Mouse (Mus musculus): ENCODE data around the gene Reps2.

Reps2 gene

GRCm38 (mm10) chrX:162643091-162643788, at the start of gene Reps2:
Gene Reps2, minus strand, starts transcription at chrX:162643649.
- TF ChIP-seq GATA4 (IDR thresholded peaks at IDR 0.05; ENCODE audit: insufficient replicate concordance, low read length) = no peak

DNA sequence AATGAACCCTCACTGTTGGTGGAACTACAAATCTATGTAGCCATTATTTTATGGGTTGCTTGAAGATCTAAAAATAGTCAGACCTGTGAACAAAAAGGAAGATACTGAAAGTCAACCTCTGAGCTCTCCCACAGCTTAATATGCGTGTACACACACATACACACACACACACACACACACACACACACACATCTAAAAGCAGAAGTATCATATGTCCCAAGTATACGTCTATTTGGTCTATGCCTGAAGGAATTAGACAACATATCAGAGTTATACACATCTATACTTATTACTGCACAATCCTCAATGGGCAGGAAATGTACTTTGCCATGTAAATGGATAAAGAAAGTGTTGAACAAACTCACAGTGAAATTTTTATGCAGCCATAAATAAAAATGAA, 47.8 kb upstream of the Reps2 start:
- TF ChIP-seq GATA4 (IDR thresholded peaks at IDR 0.05; ENCODE audit: insufficient replicate concordance, low read length) = no peak

DNA sequence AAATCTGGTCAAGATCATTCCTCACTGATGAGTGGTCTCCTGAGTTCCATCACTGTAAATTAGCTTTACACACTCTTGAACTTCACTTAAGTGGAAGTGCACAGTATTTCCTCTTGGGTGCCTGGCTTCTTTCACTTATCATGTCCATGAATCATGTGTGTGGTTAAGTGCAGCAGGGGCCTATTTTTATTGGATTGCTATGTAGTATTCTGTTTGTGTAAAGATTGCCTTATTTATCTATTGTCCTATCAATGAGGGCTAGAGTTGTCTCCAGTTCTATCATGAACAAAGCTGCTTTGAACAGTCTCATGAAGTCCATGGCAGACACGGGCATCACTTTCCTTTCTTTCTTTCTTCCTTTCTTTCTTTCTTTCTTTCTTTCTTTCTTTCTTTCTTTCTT, 41.9 kb upstream of the Reps2 start:
- no peak for TF ChIP-seq GATA4 (IDR thresholded peaks at IDR 0.05; ENCODE audit: insufficient replicate concordance, low read length)

- TF ChIP-seq GATA4 (IDR thresholded peaks at IDR 0.05; ENCODE audit: insufficient replicate concordance, low read length) = no peak
Observed at GRCm38 (mm10) chrX:162679506-162679905, 36.1 kb upstream of the Reps2 start.

DNA sequence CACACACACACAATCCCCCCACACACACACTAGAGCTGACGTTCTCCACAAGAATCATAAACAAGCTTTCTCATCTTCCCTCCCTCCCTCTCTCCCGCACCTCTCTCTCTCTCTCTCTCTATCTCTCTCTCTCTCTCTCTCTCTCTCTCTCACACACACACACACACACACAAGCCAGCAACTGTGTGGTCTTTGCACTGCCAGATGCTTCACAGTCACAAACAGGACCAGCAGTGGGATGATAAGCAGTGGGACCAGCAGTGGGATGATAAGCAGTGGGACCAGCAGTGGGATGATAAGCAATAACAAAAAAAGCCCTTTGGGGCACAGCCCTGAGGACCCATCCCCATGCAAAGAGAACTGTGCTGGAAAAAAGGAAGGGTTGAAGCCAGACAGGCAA, 35.4 kb upstream of the Reps2 start:
- TF ChIP-seq GATA4 (IDR thresholded peaks at IDR 0.05; ENCODE audit: insufficient replicate concordance, low read length) = no peak

DNA sequence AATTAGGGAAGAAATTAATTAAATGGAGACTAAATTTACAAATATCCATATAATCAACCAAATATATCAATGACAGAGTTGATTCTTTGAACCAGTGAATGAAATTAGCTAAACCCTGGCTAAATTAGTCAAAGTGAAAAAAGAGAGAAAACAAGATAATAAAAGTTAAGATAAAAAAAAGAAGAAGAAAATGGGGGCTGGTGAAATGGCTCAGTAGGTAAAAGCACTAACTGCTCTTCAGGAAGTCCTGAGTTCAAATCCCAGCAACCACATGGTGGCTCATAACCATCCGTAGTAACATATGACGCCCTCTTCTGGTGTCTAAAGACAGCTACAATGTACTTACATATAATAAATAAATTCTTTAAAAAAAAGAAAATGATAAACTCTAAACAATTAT, 22.7 kb upstream of the Reps2 start:
- no peak for TF ChIP-seq GATA4 (IDR thresholded peaks at IDR 0.05; ENCODE audit: insufficient replicate concordance, low read length)

- no peak for TF ChIP-seq GATA4 (IDR thresholded peaks at IDR 0.05; ENCODE audit: insufficient replicate concordance, low read length)
Observed at GRCm38 (mm10) chrX:162660182-162660581, 16.7 kb upstream of the Reps2 start.

- no peak for TF ChIP-seq GATA4 (IDR thresholded peaks at IDR 0.05; ENCODE audit: insufficient replicate concordance, low read length)
Observed at GRCm38 (mm10) chrX:162653518-162653917, 10.1 kb upstream of the Reps2 start.

- no peak for TF ChIP-seq GATA4 (IDR thresholded peaks at IDR 0.05; ENCODE audit: insufficient replicate concordance, low read length)
Observed at GRCm38 (mm10) chrX:162652445-162652844, 9.0 kb upstream of the Reps2 start.

- TF ChIP-seq GATA4 (IDR thresholded peaks at IDR 0.05; ENCODE audit: insufficient replicate concordance, low read length) = no peak
Observed at GRCm38 (mm10) chrX:162651125-162651524, 7.7 kb upstream of the Reps2 start.

DNA sequence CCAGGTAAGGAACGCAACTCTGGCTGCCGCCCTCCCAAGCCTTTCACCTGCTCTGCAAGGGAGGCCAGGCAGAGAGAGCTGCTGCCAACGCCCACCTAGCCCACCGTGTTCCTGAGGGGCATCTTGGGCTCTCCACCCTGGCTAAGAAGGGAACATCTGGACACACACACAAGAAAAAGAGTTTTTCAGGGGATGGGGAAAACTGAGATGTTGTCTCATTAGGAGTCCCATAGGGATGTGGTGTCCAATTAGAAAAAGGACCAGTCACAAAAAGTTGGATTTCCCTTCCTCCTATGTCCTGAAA, 292 bp upstream of the Reps2 start:
- TF ChIP-seq GATA4 (IDR thresholded peaks at IDR 0.05; ENCODE audit: insufficient replicate concordance, low read length) = no peak

DNA sequence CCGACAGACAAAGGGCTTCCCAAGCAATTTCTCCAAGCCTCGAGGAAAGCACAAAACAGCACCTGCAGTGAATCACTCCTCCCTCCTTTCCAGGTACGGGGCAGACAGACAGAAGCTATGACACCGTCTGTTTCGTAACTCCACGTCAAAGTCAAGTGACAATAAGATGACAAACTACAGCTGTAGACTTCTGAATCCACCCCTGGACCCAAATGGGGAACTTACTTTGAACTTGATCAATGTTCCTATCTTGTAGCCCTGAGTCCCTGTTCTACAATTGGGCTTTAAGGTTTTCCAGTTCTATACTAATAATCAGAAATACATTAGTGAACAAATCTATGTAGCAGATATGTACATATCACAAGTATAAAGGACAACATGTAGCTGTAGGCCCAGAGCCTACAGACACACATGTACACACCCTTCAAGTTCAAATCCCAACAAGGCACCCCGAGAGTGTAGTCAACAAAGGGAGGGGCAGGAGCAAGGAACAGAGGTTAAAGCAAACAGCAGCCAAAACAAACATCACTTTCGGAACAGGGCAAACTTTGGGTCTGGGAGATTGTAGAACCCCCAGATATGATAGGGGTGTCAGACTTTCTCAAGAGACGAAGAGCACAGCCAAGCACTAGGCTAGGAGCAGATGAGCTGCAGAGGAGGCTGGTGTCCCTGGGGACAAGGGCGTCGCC, 903 bp downstream of the Reps2 start:
- no peak for TF ChIP-seq GATA4 (IDR thresholded peaks at IDR 0.05; ENCODE audit: insufficient replicate concordance, low read length)

DNA sequence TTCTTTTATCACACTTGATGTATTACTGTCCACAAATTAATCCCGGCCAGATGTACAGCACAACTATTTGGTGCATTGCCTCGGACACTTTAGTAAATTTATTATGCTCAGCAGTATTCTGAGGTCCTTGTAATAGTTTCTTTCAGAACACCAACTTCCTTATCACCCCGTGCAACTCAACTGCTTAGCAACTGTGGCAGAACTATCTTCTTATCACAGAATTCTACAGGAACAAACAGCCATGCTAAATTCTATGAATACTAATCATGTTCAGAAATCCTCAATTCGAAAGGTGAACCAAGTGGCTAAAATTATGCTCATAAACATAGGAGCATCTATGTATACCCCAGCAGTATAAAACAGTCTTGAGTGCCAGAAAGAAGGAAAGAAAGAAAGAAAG, 1.7 kb downstream of the Reps2 start:
- no peak for TF ChIP-seq GATA4 (IDR thresholded peaks at IDR 0.05; ENCODE audit: insufficient replicate concordance, low read length)

DNA sequence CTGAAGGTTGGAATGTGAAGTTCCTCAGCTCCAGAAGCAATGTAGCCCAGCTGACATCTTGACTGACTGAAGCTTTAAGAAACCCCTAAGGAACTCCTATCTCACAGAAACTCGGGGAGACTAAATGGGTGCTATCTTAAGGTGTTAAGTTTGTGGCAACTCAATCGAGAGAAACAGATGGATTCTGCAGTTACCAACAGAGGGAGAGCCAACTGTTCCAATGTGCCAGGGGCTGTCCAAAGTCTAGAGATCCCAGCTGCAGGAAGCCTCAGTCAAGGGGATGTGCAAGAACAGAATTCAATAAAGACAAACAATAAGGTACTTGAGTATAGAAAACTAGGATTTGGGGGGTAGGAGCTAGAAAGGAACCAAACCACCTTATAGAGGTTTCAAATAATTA, 8.3 kb downstream of the Reps2 start:
- no peak for TF ChIP-seq GATA4 (IDR thresholded peaks at IDR 0.05; ENCODE audit: insufficient replicate concordance, low read length)

- no peak for TF ChIP-seq GATA4 (IDR thresholded peaks at IDR 0.05; ENCODE audit: insufficient replicate concordance, low read length)
Observed at GRCm38 (mm10) chrX:162622091-162622437, 21.4 kb downstream of the Reps2 start.

DNA sequence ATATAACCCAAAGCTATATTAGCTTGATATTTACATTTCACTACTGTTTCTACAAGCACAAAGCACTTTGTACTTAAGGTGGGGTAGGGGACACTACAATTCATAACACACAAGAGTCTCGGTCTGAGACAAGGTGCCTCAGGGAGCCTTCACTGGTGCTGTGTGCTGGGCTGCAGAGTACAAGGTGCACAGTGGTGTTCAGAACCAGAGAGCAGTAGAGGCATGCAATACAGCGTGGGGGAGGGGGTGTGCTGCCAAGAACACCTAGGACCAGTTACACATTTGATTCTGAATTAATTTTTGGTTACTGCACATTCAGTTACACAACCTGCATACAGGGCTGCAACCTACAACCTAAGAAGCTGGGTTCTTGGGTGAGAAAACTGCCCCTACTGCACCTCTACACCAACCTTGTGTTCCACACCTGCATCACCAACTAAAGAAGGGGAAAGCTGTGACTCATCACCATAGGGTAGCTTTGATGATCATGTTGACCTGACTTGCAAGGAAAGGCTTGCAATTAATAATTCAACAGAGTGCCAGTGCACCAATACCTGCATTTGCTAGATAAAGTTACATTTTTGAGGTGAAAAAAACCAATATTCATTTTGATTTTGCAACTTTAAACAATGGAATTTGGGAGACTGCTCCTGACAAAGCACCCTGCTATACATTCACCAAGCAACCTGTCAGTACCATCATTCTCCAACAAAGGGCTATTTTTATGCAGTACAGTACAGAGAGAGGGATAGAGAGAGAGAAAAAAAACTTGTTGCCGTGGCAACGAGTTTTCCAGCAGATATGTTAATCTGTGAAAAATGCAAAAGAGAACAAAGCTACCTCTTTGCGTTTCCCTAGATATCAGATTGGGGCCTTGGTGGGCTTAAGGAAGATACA, 22.0 kb downstream of the Reps2 start:
- TF ChIP-seq GATA4 (IDR thresholded peaks at IDR 0.05; ENCODE audit: insufficient replicate concordance, low read length) = no peak

Data from liver, adult (tissue).